Mouse (Mus musculus) frontal cortex, postnatal 36 days (tissue): ENCODE results near the gene Rbak.
"Not testable (repeated sequence)": the region's sequence is repeated elsewhere in the genome, so short reads cannot be mapped to it uniquely, and the experiment has no call there.

Experiments
- DNase-seq, 2 experiments: peaks; one replicate each; pipeline ENCODE4 v3.0.0; 2022; ENCODE audit warnings: low spot score in 2 of 2

Gene Rbak

DNA sequence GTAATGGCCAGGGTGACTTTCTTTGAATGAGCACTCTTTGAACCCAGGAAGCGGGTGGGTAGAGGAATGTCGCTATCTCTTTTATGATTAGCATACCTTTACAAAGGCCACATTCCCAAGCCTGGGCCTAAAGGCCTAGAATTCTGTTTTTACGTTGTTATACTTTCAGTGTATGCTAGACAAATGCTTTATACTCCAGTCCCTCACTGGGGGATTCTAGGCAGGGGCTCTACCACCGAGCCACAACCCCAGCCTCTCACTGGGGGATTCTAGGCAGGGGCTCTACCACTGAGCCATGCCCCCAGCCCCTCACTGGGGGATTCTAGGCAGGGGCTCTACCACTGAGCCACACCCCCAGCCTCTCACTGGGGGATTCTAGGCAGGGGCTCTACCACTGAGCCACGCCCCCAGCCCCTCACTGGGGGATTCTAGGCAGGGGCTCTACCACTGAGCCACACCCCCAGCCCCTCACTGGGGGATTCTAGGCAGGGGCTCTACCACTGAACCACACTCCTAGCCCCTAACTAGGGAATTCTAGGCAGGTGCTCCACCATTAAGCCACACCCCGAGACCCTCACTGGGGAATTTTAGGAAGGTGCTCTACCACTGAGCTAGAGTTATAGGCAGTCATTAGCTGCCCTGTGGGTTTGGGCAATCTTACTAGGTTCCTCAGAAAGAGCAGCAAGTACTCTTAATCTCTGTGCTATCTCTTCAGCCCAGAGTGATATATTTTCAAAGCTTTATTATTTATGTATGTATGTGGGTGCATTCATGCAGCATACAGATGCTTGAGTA is 46.2 kb downstream of the Rbak start:
- DNase-seq: not testable (repeated sequence)

DNA sequence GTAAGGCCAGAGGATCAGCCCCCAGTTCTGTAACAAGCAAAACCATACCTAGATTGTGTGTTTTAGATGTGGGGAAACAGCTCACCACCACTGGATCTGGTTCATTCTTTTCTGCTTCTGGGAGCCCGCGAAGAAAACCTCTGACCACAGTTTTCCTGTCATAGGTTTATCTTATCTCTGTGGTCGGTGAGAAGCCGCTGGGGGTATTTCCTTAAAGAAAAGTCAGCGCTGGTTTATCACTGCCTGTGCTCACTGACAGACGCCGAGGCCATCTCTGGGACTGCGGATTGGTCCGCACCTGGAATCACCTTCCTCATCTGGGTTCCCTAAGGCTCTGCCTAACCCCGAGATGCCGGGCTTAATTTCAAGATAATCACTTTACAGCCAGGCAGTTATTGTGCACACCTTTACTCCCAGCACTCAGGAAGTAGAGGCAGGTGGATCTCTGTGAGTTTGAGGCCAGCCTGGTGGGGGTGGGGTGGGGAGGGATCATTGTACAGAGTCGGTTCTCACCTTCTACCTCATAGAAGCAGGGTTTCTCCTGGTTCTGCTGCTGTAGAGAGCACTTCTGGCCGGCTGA is 47.5 kb downstream of the Rbak start:
- DNase-seq: no peak

DNA sequence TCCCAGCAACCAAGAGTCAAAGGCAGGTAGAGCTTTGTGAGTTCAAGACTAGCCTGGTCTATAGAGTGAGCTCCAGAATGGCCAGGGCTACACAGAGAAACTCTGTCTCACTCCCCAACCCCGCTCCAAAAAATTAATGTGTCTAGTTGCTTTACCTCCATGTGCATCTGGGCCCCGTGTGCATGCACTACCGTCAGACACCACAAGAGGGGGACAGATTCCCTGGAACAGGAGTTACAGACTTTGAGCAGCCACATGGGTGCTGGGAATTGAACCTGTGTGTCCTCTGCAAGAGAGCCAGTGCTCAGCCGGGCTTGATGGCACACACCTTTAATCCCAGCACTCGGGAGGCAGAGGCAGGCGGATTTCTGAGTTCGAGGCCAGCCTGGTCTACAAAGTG is 50.2 kb downstream of the Rbak start:
- DNase-seq: no peak

DNA sequence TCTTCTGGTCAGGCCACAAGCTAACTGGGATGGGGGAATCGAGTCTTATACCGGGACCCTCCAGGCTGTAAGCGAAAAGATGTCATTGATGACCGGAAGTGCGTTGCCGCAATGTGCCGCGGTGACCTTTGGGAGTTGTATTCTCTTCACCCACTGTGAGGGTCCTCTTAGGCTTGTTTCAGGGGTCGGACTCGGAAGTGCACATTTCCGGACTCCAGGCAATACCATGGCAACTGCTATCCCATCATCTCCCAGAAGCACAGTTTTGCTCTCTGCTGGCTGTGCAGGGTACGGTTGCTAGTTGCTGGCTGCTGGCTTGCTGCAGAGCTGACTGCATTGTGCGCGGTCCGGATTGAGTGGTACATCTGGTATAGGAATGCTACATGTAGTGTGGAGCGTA is 51.5 kb downstream of the Rbak start:
- DNase-seq: no peak

DNA sequence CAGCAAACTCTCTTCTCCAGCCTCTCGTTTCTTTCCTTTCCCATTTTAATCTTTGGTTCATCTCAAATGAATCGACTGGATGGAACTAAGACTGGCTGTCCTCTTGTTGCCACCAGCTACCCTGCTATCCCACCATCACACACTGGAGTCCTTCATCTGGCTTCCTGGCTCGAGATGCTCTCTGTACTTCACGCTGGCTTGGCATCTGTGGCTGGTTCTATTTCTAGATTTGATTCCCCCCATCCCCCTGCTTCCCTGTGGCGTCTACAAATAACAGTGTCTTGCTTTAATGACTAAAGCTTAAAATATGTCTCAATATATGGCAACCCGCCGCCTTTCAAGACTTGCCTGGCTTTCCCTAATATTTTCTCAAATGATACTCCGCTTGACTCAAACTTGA is 52.7 kb downstream of the Rbak start:
- peak; percentile 9 to 23 for DNase-seq

DNA sequence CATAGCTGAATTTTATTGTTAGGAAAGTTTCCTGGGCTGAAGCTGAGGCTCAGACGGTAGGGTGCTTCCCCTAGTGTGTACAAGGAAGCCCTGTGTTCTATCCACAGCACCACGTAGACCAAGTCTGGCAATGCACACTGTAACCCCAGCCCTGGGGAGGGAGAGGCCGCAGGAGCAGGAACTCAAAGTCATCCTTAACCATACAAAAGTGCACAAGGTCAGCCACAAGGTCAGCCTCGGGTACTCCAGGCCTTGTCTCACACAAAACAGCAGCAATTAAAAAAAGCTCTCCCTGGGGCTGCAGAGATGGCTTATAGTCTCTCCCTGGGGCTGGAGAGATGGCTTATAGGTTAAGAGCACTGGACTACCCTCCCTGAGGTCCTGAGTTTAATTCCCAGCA is 53.7 kb downstream of the Rbak start:
- no peak for DNase-seq

DNA sequence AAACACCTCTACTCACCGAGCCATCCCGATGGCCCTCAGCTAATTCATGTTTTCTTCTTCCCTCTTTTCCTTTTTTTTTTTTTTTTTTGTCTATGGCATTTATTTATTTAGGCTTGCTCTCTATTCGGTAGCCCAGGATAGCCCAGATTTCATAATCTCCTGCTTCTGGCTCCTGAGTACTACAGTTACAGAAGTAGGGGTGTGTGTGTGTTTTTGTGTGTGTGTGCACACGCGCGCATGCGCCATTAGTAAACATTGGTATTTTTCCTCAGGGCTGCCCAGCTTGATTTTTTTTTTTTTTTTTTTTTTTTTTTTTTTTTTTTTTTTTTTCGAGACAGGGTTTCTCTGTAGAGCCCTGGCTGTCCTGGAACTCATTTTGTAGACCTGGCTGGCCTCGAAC is 54.5 kb downstream of the Rbak start:
- DNase-seq: no peak

DNA sequence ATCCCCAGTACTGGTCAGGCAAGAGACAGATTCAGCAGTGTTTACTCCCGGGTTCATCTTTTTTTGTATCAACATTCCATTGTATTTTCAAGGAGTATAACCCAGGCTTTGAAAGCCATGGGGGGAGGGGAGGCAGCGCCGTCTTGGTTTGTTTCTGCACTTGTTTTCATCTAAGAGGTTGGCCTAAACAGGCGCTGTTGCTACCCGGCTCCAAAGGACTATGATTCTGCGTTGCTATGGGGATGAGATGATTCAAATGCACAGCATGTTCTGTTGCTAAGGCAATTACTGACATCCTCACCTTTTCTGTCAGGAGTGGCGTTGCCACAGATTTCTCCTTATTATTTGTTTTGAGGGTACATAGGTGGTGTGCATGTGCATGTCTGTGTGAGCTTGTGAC is 55.0 kb downstream of the Rbak start:
- DNase-seq: peak; percentile 35 to 37

DNA sequence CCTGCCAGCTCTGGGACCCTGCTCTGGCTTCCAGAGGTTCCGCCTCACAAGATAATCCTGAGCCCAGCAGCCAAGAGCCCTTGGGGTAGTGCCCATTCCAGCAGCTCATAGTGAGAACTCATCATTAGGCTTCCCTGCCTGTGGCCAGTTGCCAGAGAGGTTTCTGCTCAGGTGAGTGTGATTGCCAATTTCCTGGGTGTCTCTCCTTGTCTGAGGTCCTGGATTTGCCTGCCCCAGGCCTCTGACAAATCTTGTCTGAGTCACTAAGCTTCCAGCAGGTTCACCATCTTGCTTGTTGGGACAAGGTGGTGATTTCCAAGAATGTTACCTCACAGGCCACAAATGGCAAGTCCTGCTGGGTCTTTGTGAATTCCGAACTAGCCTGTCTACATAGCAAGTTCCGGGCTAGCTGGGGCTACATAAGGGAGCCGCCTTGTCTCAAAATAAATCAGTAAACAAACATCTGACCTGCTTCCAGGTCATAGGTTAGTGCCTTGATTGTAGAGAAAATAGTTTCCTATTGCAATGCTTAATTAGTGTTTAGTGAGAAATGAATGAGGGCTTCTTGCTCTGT is 55.7 kb downstream of the Rbak start:
- DNase-seq: no peak

DNA sequence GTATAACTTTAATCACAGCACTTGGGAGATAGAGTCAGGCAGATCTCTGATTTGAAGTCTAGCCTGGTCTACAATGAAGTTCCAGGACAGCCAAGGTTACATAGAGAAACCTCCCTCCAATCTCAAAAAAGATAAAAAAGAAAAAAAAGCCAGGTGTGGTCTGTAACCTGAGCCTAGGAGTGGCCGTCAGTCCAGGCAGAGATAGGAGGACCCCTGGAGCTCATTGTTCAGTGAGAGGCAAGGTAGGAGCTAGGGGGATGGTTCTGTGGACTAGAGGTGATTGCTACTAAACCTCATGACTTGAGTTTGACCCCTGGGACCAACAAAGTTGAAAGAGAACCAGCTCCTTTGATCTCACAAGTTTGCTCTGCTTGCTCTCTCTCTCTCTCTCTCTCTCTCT is 57.9 kb downstream of the Rbak start:
- DNase-seq: no peak
